Mouse (Mus musculus): ENCODE data around the gene Tigd4. TPM values are rescaled to one million over a fixed set of nuclear protein-coding genes. Genes with fewer than 3 reads are reported as not detected.

The Tigd4 gene
- total RNA-seq, 2 experiments from 2014 or later, result 0.07 to 0.15 TPM

GRCm38 (mm10) chr3:84603212-84603611, 9.8 kb downstream of the Tigd4 start:
- DNase-seq, result no peak
- intact Hi-C loops (cut with DNase I), result no loop called here

GRCm38 (mm10) chr3:84610183-84610710, 16.9 kb downstream of the Tigd4 start:
- DNase-seq, result no peak
- intact Hi-C loops (cut with DNase I), result no loop called here

- peak in 1 of 2 experiments; percentile 18 for DNase-seq
- intact Hi-C loops (cut with DNase I), result loop anchor here (2.0 to 5.0 kb wide), 4 partner anchors 78 to 287 kb away; no protein-coding TSS in a partner anchor
Observed at GRCm38 (mm10) chr3:84615050-84615855, 21.9 kb downstream of the Tigd4 start.

- intact Hi-C loops (cut with DNase I), result loop anchor here (2.0 to 5.0 kb wide), 4 partner anchors 77 to 286 kb away; no protein-coding TSS in a partner anchor
- no peak for DNase-seq
Observed at GRCm38 (mm10) chr3:84615856-84616225, 22.5 kb downstream of the Tigd4 start.

- intact Hi-C loops (cut with DNase I), result loop anchor here (5.0 kb wide), 2 partner anchors 269 to 284 kb away; no protein-coding TSS in a partner anchor
- no peak for DNase-seq
Observed at GRCm38 (mm10) chr3:84618627-84619026, 25.3 kb downstream of the Tigd4 start.

GRCm38 (mm10) chr3:84619056-84619455, 25.7 kb downstream of the Tigd4 start:
- DNase-seq, result no peak
- intact Hi-C loops (cut with DNase I), result loop anchor here (5.0 kb wide), 2 partner anchors 268 to 283 kb away; no protein-coding TSS in a partner anchor

- intact Hi-C loops (cut with DNase I), result loop anchor here (5.0 kb wide), 2 partner anchors 268 to 283 kb away; no protein-coding TSS in a partner anchor
- no peak for DNase-seq
Observed at GRCm38 (mm10) chr3:84619725-84620124, 26.4 kb downstream of the Tigd4 start.

GRCm38 (mm10) chr3:84622026-84622425, 28.7 kb downstream of the Tigd4 start:
- no peak for DNase-seq
- intact Hi-C loops (cut with DNase I), result no loop called here

- intact Hi-C loops (cut with DNase I), result no loop called here
- no peak for DNase-seq
Observed at GRCm38 (mm10) chr3:84631586-84631985, 38.2 kb downstream of the Tigd4 start.

GRCm38 (mm10) chr3:84637095-84637494, 43.7 kb downstream of the Tigd4 start:
- intact Hi-C loops (cut with DNase I), result no loop called here
- no peak for DNase-seq

- intact Hi-C loops (cut with DNase I), result no loop called here
Observed at GRCm38 (mm10) chr3:84637890-84638578, 44.7 kb downstream of the Tigd4 start.

GRCm38 (mm10) chr3:84638858-84639257, 45.5 kb downstream of the Tigd4 start:
- intact Hi-C loops (cut with DNase I), result no loop called here
- no peak for DNase-seq

More at GRCm38 (mm10) chr3:84637890-84638578, 44.7 kb downstream of the Tigd4 start:
- no peak for DNase-seq

- intact Hi-C loops (cut with DNase I), result no loop called here
- peak in 1 of 2 experiments; percentile 28 for DNase-seq
Observed at GRCm38 (mm10) chr3:84639767-84640500, 46.6 kb downstream of the Tigd4 start.

GRCm38 (mm10) chr3:84640536-84640935, 47.2 kb downstream of the Tigd4 start:
- intact Hi-C loops (cut with DNase I), result no loop called here
- DNase-seq, result no peak

- intact Hi-C loops (cut with DNase I), result no loop called here
- no peak for DNase-seq
Observed at GRCm38 (mm10) chr3:84641391-84641790, 48.0 kb downstream of the Tigd4 start.

- no peak for DNase-seq
- intact Hi-C loops (cut with DNase I), result no loop called here
Observed at GRCm38 (mm10) chr3:84642942-84643341, 49.6 kb downstream of the Tigd4 start.

GRCm38 (mm10) chr3:84645156-84646006, 52.0 kb downstream of the Tigd4 start:
- DNase-seq, result no peak
- intact Hi-C loops (cut with DNase I), result no loop called here

GRCm38 (mm10) chr3:84646007-84646290, 52.6 kb downstream of the Tigd4 start:
- intact Hi-C loops (cut with DNase I), result no loop called here
- no peak for DNase-seq

GRCm38 (mm10) chr3:84646331-84646845, 53.0 kb downstream of the Tigd4 start:
- intact Hi-C loops (cut with DNase I), result no loop called here

More at GRCm38 (mm10) chr3:84646331-84646845, 53.0 kb downstream of the Tigd4 start:
- no peak for DNase-seq
